Mouse (Mus musculus) hindbrain, embryonic 15.5 days (tissue): ENCODE results near the gene Poc1b. TPM values are rescaled to one million over a fixed set of nuclear protein-coding genes. Genes with fewer than 3 reads are reported as not detected.

Experiments used
- ATAC-seq: fragments of 200-750 bp; cut with Nextera tagmentation; 2 replicates; pipeline ENCODE4 v1.8.0; 2017; ENCODE audit warnings: low read depth, moderate number of reproducible peaks, moderate TSS enrichment; ENCODE audit not compliant: low FRiP score
- H3K27ac ChIP-seq: fragments of 300-500 bp; sonication (generic); replicated peaks from 2 replicates; pipeline ENCODE4 v1.5.1; 2015; ENCODE audit warnings: mild to moderate bottlenecking, inconsistent platforms
- H3K27me3 ChIP-seq: fragments of 300-500 bp; sonication (generic); 2 replicates; pipeline ENCODE4 v1.6.1; 2015; ENCODE audit warnings: control low read depth, inconsistent platforms
- H3K36me3 ChIP-seq: fragments of 300-500 bp; sonication (generic); 2 replicates; pipeline ENCODE4 v1.6.1; 2015; ENCODE audit warnings: control low read depth, inconsistent platforms
- H3K4me1 ChIP-seq: fragments of 300-500 bp; sonication (generic); replicated peaks from 2 replicates; pipeline ENCODE4 v1.6.1; 2015; ENCODE audit warnings: control low read depth, inconsistent platforms
- H3K4me2 ChIP-seq: fragments of 300-500 bp; sonication (generic); 2 replicates; pipeline ENCODE4 v1.6.1; 2015; ENCODE audit warnings: moderate library complexity, mild to moderate bottlenecking, inconsistent platforms
- H3K4me3 ChIP-seq: fragments of 300-500 bp; sonication (generic); 2 replicates; pipeline ENCODE4 v1.5.1; 2015; ENCODE audit warnings: mild to moderate bottlenecking, inconsistent platforms
- H3K9ac ChIP-seq: fragments of 300-500 bp; sonication (generic); 2 replicates; pipeline ENCODE4 v1.6.1; 2015; ENCODE audit warnings: inconsistent platforms
- H3K9me3 ChIP-seq: fragments of 300-500 bp; sonication (generic); 2 replicates; pipeline ENCODE4 v1.6.1; 2016; ENCODE audit warnings: control low read depth, inconsistent platforms
- WGBS: fragments of 180-500 bp; shearing (Covaris S2); methylation state at CpG from one replicate; pipeline ENCODE4 v1.1.7; 2015; 5-methylcytosine and 5-hydroxymethylcytosine counted together
- polyA plus RNA-seq: library from polyadenylated mRNA; unstranded; fragments of >200 nt; fragmentation: Nextera tagmentation; extraction: Ambion mirVana; gene quantifications from 2 replicates; pipeline ENCODE4 v1.2.1, GENCODE M21; 2015

Gene Poc1b
- polyA plus RNA-seq, 1 experiment from 2014 or later = 15.4 TPM

DNA sequence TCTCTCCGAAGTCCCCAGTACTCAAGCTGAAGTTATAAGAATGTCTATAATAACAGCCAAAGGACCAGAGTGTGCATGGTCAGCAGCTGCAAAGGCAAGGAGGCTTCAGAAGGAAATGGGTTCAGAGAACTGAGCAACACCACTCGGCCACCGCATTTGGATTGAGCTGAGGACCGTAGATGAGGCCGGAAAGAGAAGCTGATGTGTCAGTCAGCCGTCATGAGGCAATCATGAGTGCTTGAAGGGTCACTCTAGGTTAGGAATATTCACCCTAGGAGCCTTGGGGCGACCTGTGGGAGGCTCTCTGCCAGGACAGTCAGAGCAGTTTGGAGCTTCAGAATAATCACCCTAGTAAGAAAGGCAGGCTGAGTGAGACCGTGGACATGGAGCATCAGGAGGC lies 74.7 kb downstream of the Poc1b start:
- no peaks in the 10 kb centered on the region for H3K9me3 ChIP-seq
- WGBS = 90% methylated on average over 8 of the region's 8 CpGs
- no peak overlapping the region for H3K9ac ChIP-seq
- H3K36me3 ChIP-seq = no peaks in the 10 kb centered on the region
- H3K4me3 ChIP-seq = no peak overlapping the region
- no peaks in the 10 kb centered on the region for H3K27me3 ChIP-seq
- no peak overlapping the region for H3K4me2 ChIP-seq
- H3K27ac ChIP-seq = no peak overlapping the region
- ATAC-seq = no peak
- H3K4me1 ChIP-seq = no peaks in the 10 kb centered on the region

DNA sequence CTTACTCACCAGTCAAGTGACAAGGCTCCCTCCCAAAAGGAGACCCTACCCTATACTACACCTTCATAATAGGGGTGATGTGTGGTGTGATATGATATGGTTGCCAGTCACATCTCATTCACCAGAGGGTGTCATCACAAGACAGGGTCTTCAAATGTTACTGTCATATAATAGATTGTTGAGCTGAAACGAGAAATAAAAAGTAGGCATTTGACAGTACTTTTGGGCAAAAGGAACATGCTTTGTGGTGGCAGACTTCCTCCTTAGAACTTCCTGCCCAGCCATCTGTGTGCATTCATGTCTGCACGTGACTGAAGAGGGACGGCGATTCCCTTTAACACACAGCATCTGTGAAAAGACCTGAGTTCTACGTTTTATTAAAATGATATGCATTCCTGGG lies 75.3 kb downstream of the Poc1b start:
- Histone ChIP-seq H3K9ac (no peak overlapping the region), H3K4me2 (no peak overlapping the region), H3K4me1 (no peaks in the 10 kb centered on the region), H3K27me3 (no peaks in the 10 kb centered on the region), H3K9me3 (no peaks in the 10 kb centered on the region), H3K27ac (no peak overlapping the region), H3K36me3 (no peaks in the 10 kb centered on the region), H3K4me3 (no peak overlapping the region)
- WGBS = 77% methylated on average over 5 of the region's 5 CpGs
- no peak for ATAC-seq

DNA sequence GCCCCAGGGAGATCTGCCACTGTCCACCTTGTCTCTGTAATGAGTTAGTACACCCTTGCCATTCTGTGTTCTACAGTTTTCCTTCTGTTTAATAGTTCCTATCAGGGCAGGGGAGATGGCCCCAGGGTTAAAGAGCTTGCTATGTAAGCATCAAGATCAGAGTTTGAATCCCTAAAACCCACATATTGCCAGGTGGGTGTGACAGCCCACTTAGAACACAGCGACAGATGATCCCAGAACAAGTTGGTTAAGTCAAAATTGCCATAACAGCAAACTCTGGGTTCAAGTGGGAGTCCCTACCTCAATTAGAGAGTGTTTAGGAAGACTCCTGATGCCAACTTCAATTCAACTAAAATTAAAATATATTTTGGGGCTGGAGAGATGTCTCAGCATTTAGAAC lies 81.3 kb downstream of the Poc1b start:
- WGBS = 95% methylated on average over 1 of the region's 1 CpGs
- ATAC-seq = no peak
- Histone ChIP-seq H3K4me3 (no peak overlapping the region), H3K4me1 (no peaks in the 10 kb centered on the region), H3K9me3 (no peaks in the 10 kb centered on the region), H3K36me3 (no peaks in the 10 kb centered on the region), H3K27ac (no peak overlapping the region), H3K27me3 (no peaks in the 10 kb centered on the region), H3K9ac (no peak overlapping the region), H3K4me2 (no peak overlapping the region)

DNA sequence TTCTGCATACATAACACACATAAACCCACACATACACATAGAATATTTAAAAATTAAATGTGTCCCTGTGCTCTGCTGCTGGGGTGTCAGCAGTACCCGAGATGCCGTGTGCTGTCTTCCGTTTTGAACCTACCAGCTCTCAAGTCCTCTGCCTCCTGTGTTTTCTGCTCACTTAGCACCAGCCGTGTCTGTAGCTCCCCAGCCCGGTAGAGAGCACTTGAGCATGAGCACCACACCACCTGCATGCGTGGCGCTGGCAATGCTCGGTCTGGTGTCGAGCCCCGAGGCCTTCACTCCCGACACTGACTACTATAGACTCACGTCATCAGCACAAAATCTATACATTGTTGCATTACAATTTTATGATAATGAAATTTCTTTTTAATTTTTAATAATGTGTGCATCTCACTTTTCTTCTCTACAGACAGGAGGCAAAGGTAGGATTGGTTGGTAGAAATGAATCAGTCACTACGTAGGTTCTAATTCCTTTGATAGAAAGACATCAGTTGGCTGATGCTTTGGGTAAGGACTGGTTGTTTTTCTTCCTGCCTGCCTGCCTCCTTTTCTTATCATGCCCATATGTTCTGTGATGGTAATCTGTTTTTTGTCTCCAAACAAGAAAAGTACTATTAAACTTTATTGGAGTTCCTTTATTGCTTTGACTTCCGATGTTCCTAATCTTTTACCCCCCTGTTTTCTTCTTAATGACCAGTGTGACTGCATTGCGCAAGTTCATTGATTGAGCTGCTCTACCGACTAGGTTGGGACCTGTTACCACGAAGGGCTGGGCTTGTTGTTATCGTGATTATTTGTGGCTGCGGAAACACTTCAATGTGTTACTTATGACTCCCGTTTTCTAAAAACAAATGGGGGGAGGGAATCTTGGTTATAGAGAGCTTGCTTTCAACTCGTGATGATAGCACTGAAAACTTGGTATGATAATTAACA lies 82.1 kb downstream of the Poc1b start:
- ATAC-seq = no peak
- Histone ChIP-seq H3K4me1 (no peaks in the 10 kb centered on the region), H3K27me3 (no peaks in the 10 kb centered on the region), H3K27ac (no peak overlapping the region), H3K9me3 (no peaks in the 10 kb centered on the region), H3K9ac (no peak overlapping the region), H3K36me3 (no peaks in the 10 kb centered on the region), H3K4me2 (no peak overlapping the region), H3K4me3 (no peak overlapping the region)
- WGBS = 94% methylated on average over 21 of the region's 21 CpGs

DNA sequence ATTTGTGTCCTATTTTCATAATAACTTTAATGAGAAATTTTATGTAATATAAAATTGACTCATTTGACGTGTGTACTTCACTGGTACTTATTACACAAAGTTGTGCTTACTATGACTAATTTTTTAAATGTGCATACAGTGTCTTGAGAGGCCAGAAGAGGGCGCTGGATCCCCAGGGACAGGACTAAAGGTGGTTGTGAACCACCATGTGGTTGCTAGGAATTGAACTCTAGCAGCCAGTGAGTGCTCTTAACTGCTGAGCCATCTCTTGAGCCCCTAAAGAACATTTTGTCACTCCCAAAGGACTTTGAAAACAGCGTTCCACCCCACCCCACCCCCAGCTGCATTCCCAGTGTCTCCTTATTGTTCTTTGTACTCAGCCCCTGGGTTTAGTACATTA lies 84.0 kb downstream of the Poc1b start:
- Histone ChIP-seq H3K9ac (no peak overlapping the region), H3K36me3 (no peaks in the 10 kb centered on the region), H3K4me2 (no peak overlapping the region), H3K9me3 (no peaks in the 10 kb centered on the region), H3K27ac (no peak overlapping the region), H3K27me3 (no peaks in the 10 kb centered on the region), H3K4me3 (no peak overlapping the region), H3K4me1 (no peaks in the 10 kb centered on the region)
- 34% methylated on average over 3 of the region's 3 CpGs for WGBS
- ATAC-seq = no peak

DNA sequence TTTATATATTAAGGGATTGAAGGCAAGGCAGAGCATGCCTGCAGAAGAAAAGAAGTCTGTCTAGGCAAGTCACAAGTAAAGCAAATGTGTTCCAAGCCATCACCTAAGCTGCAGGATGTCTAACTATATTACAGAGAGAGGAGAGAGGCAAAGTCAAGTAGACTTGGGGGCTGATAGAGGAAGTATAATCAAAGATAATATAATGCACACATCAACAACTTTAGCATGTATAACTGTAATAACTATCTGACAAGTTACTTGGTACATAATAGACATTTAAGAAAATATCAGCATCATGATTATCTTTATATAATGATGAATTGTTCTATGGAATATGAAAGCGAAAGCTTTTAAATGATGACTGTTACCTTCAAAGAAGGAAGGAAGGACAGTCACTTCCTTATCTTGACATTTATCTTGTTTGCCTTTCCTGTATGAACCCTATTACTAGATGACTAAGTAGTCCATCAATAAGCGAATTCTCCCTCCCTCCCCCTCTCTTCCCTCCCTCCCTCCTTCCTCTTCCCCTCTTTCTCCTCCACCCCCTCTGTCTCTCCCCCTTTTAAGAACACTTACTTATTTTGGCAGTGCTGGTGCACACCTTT lies 87.7 kb downstream of the Poc1b start:
- Histone ChIP-seq H3K27ac (no peak overlapping the region), H3K27me3 (no peaks in the 10 kb centered on the region), H3K9me3 (no peaks in the 10 kb centered on the region), H3K9ac (no peak overlapping the region), H3K36me3 (no peaks in the 10 kb centered on the region), H3K4me1 (0 out of 2 replicates have a peak, but pooled peaks cover 7% of the 10 kb centered on the region), H3K4me2 (no peak overlapping the region), H3K4me3 (no peak overlapping the region)
- WGBS = 83% methylated on average over 2 of the region's 2 CpGs
- ATAC-seq = no peak

DNA sequence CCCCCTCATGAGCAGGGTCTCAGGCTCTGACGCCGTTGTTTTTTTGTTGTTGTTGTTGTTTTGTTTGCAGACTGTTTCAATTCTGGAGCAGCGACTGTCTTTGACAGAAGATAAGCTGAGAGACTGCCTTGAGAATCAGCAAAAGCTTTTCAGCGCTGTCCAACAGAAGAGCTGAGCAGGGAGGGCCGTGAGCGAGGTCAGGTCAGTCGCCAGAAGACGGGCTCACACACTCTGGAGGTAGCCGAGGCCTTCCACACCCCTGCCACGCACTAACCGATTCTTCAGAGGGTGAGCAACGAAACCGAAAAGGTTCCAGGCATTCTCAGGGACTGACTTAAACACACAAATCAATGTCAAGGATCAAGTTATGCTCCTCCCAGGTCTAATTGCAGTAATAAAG lies 89.7 kb downstream of the Poc1b start:
- Histone ChIP-seq H3K36me3 (no peaks in the 10 kb centered on the region), H3K9ac (no peak overlapping the region), H3K9me3 (no peaks in the 10 kb centered on the region), H3K27ac (no peak overlapping the region), H3K4me2 (no peak overlapping the region), H3K4me1 (0 out of 2 replicates have a peak, but pooled peaks cover 7% of the 10 kb centered on the region), H3K27me3 (no peaks in the 10 kb centered on the region), H3K4me3 (no peak overlapping the region)
- no peak for ATAC-seq
- WGBS = 74% methylated on average over 13 of the region's 13 CpGs

DNA sequence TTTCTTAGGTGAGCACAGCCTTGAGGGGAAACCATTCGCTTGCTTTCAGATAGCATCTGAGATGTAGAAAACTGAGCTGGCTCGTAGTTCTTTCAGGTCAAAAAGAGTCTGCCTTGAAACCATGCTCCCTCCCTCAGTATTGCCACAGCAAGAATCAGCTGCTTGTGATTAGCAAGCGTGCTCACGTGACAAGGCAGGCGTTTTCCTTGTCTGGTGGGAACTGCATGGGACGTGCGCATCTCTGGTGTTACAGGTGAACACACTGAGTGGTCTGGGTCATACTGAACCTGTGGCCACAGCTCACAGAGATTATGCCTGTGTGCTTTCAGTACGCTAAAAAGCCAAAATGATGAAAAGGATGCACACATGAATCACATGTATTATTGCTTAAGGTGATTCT lies 90.3 kb downstream of the Poc1b start:
- no peaks in the 10 kb centered on the region for H3K36me3 ChIP-seq
- H3K4me3 ChIP-seq = no peak overlapping the region
- H3K9ac ChIP-seq = no peak overlapping the region
- 0 out of 2 replicates have a peak, but pooled peaks cover 7% of the 10 kb centered on the region for H3K4me1 ChIP-seq
- no peaks in the 10 kb centered on the region for H3K27me3 ChIP-seq
- 43% methylated on average over 8 of the region's 8 CpGs for WGBS
- peak; percentile 25; the same call in 1 of the 2 replicates for ATAC-seq
- no peaks in the 10 kb centered on the region for H3K9me3 ChIP-seq
- H3K4me2 ChIP-seq = no peak overlapping the region
- no peak overlapping the region for H3K27ac ChIP-seq

DNA sequence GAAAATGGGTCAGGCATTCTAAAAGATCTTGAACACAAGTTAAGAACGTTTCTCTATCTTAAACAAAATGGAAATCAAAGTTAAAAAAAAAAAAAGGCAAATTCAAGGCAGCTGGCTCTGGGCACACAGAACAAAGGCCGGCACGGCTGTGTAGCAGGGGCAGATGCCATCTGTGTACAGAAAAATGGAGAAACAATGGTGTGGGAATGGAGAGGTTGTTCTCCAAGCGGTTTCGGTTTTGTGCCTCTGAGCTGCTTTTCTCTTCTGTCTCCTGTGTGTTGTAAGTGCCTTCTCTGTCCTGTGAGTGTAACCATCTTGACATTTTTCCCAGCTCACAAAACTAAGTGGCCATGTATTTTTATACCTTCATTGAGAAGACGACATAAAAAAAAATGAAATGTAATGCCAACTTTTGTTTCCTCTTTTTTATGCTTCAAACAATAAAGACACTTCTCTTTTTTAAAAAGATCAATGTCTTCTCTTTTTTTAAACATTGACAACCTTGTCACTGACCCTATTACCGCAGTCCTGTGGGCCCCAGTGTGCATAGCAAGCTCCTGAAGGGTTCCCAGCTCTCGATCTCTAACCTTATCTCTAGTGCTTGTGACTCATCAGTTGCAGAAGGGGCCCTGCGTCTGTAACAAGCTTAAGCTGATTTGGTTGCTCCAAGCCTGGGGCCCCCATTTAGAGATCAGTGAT lies 90.9 kb downstream of the Poc1b start:
- ATAC-seq = no peak
- no peak overlapping the region for H3K4me2 ChIP-seq
- no peak overlapping the region for H3K27ac ChIP-seq
- H3K9ac ChIP-seq = no peak overlapping the region
- no peak overlapping the region for H3K4me3 ChIP-seq
- no peaks in the 10 kb centered on the region for H3K9me3 ChIP-seq
- 43% methylated on average over 9 of the region's 9 CpGs for WGBS
- H3K27me3 ChIP-seq = no peaks in the 10 kb centered on the region
- H3K4me1 ChIP-seq = 0 out of 2 replicates have a peak, but pooled peaks cover 7% of the 10 kb centered on the region
- no peaks in the 10 kb centered on the region for H3K36me3 ChIP-seq

DNA sequence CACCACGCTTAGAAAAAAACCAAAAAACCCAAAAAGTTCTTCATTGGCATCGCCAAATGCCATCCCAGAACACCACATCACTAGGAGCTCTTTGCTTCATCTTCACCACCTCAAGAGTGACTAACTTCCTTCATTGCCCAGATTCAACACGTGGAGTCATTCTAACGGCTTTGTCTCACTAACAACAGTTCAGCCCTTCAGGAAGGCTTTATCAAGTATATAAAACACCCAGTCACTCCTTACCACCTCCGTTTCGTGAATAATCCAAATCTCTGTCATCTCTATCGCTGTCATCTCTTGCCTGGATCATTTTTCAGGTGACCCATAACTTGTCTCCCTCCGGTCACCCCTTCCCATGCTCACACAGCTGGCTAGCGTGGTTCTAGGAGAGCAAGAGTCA lies 92.1 kb downstream of the Poc1b start:
- H3K4me1 ChIP-seq = 0 out of 2 replicates have a peak, but pooled peaks cover 12% of the 10 kb centered on the region
- H3K9ac ChIP-seq = no peak overlapping the region
- H3K4me3 ChIP-seq = no peak overlapping the region
- no peaks in the 10 kb centered on the region for H3K9me3 ChIP-seq
- ATAC-seq = no peak
- no peak overlapping the region for H3K27ac ChIP-seq
- WGBS = 96% methylated on average over 9 of the region's 9 CpGs
- no peaks in the 10 kb centered on the region for H3K27me3 ChIP-seq
- no peak overlapping the region for H3K4me2 ChIP-seq
- no peaks in the 10 kb centered on the region for H3K36me3 ChIP-seq

DNA sequence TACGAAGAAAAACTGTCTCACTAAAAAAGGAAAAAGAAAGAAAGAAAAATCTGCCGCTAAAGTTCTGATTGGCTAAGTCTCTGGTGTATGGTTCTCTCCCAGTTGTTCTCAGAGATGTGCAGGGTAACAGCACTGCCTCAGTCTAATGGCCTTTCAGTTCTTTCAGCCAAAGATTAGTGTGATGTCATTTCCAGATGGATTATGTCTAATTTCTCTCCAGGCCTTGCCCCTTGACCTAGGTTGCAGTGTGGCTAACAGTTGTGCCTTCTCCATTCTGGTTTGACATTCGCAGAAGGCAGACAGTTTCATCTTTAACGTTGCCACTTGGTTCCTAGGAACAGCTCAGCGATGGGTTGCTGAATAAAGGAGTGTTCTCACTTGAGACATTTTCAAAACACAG lies 94.1 kb downstream of the Poc1b start:
- H3K9me3 ChIP-seq = no peaks in the 10 kb centered on the region
- no peak for ATAC-seq
- 80% methylated on average over 5 of the region's 5 CpGs for WGBS

DNA sequence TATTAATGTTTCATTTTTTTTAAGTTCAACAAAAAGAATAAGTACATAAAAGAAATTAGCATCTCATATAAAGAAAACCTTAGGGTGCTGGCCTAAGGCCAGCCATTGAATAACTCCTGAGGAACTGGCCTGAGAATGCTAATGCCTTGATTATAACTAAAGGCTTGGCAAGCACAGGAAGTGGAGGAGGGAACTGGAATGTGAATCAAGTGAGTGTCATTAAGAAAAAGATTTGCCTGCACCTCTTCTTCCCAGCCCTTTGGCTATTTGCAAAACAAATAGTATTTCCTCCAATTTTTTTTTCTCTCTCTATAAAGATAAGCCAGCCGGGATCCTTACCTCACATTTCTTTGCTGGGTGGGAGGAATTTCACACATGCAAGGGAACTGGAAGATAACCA lies 95.0 kb downstream of the Poc1b start:
- ATAC-seq = no peak
- Histone ChIP-seq H3K4me2 (no peak overlapping the region), H3K36me3 (no peaks in the 10 kb centered on the region), H3K9me3 (no peaks in the 10 kb centered on the region), H3K4me3 (no peak overlapping the region), H3K27ac (no peak overlapping the region), H3K9ac (no peak overlapping the region), H3K4me1 (0 out of 2 replicates have a peak, but pooled peaks cover 17% of the 10 kb centered on the region), H3K27me3 (no peaks in the 10 kb centered on the region)
- 35% methylated on average over 1 of the region's 1 CpGs for WGBS

More for the DNA sequence above, 94.1 kb downstream of the Poc1b start:
- no peak overlapping the region for H3K4me3 ChIP-seq
- no peaks in the 10 kb centered on the region for H3K36me3 ChIP-seq
- H3K9ac ChIP-seq = no peak overlapping the region
- no peaks in the 10 kb centered on the region for H3K27me3 ChIP-seq
- no peak overlapping the region for H3K27ac ChIP-seq
- H3K4me1 ChIP-seq = 0 out of 2 replicates have a peak, but pooled peaks cover 17% of the 10 kb centered on the region
- no peak overlapping the region for H3K4me2 ChIP-seq
